In the genomic region with DNA sequence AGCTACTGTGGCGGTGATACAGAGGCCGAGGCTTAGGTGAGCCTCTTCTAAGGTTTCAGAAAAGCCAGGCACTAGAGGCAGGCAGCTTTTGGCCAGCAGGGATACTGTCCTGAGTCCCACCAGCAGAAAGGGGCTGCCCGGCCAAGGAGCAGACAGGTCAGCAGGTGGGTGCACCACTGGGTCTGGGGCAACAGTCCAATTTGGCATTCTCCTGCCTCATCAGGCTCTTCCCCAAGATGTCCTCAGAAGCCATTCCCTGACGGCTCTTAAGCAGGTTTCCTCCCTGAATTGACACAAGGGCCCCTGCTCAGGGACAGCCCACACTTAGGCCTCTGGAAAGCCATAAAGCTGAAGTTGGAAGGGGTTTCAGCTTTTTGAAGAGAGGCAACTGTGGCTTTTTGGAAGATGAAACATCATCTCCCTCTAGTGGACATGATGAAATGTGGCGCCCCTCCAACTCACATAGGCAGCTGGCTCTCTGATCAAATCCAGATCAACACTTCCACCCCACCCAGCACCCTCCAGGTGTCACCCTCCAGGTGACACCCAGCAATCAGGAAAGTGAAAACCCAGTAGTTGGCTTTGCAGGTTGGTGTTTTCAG, we compare ENCODE assay signal across 9 mouse cellular contexts. TPM values are rescaled to one million over a fixed set of nuclear protein-coding genes. Genes with fewer than 3 reads are reported as not detected.
DNase-seq lines count a peak whose midpoint lies in the region; ATAC-seq and TF ChIP-seq lines count a peak whose summit lies in the region.
"Had no signal": no experiment of that assay in that cellular context is flagged by ENCODE, and none has a peak within 500 bp of the region (broad histone marks: within the 10 kb centered on the region; RNA-seq: fewer than 3 reads in every experiment).

No protein-coding gene starts in this region.

- DNase-seq in adrenal gland, postnatal 36 days: peak; percentile 61 to 73
- peak; percentile 51 for DNase-seq in forelimb bud, embryonic 11.5 days (ENCODE audit: low read depth, low spot score)
- DNase-seq in left cerebral cortex, adult 18-20 months (ENCODE audit: low spot score in 2 of 2): peak; percentile 72 to 73

- no peak overlapping the region for H3K27ac ChIP-seq in midbrain, embryonic 16.5 days (ENCODE audit: low read length)
- H3K27ac ChIP-seq in midbrain, embryonic 13.5 days: no peak overlapping the region
- H3K27ac ChIP-seq in olfactory bulb, adult 2 months (ENCODE audit: insufficient read depth, low read depth, low read length): 0 out of 2 replicates have a peak overlapping the region, but pooled peaks have one; percentile 17
- H3K27ac ChIP-seq: hindbrain, embryonic 15.5 days had no signal

- H3K9ac ChIP-seq in midbrain, embryonic 16.5 days (ENCODE audit: low read depth, low read length): no peak overlapping the region
- H3K9ac ChIP-seq in midbrain, embryonic 13.5 days (replicated peaks): no peak overlapping the region
- H3K9ac ChIP-seq: hindbrain, embryonic 15.5 days had no signal

- H3K9me3 ChIP-seq in midbrain, embryonic 16.5 days (replicated peaks; ENCODE audit: control insufficient read depth, low read length, poor library complexity, severe bottlenecking): no peaks in the 10 kb centered on the region
- no peaks in the 10 kb centered on the region for H3K9me3 ChIP-seq in midbrain, embryonic 13.5 days
- H3K9me3 ChIP-seq: hindbrain, embryonic 15.5 days had no signal

- peaks cover under 1% of the 10 kb centered on the region; the same call in 1 of the 2 replicates for H3K36me3 ChIP-seq in midbrain, embryonic 16.5 days (ENCODE audit: control insufficient read depth, insufficient read depth, low read length)
- no peaks in the 10 kb centered on the region for H3K36me3 ChIP-seq in midbrain, embryonic 13.5 days
- H3K36me3 ChIP-seq: hindbrain, embryonic 15.5 days had no signal

- no peak for TF ChIP-seq CTCF in olfactory bulb, adult 2 months (IDR thresholded peaks at IDR 0.05; ENCODE audit: insufficient read depth, low read depth, low read length)

- no peak overlapping the region for H3K4me2 ChIP-seq in midbrain, embryonic 16.5 days (ENCODE audit: low read length)
- H3K4me2 ChIP-seq in midbrain, embryonic 13.5 days (replicated peaks): no peak overlapping the region
- H3K4me2 ChIP-seq: hindbrain, embryonic 15.5 days had no signal

- 0 out of 2 replicates have a peak, but pooled peaks have one; percentile 21 for ATAC-seq in midbrain, embryonic 16.5 days
- no peak for ATAC-seq in midbrain, embryonic 13.5 days
- peak; percentile 23 to 48; a peak in 1 of 4 replicates for ATAC-seq in hematopoietic stem cell, adult 5-6 weeks (replicated peaks in 1 of 2; ENCODE audit: insufficient read depth in 1 of 2, low FRiP score in 2 of 2, low TSS enrichment in 1 of 2, low read depth in 1 of 2, poor library complexity in 2 of 2, severe bottlenecking in 2 of 2)
- no peak for ATAC-seq in granulocyte monocyte progenitor cell, adult 5-6 weeks (replicated peaks; ENCODE audit: poor library complexity, severe bottlenecking)

- 65% methylated on average over 5 of the region's 5 CpGs for WGBS in midbrain, embryonic 16.5 days
- WGBS in midbrain, embryonic 13.5 days: 63% methylated on average over 5 of the region's 5 CpGs
- 59% methylated on average over 5 of the region's 5 CpGs for WGBS in olfactory bulb, adult 2 months

- TF ChIP-seq POLR2A in olfactory bulb, adult 2 months (IDR thresholded peaks at IDR 0.05; ENCODE audit: insufficient read depth, low read depth, low read length): no peak

- H3K27me3 ChIP-seq in midbrain, embryonic 16.5 days (ENCODE audit: control insufficient read depth, insufficient read depth, low read depth, low read length): no peaks in the 10 kb centered on the region
- no peaks in the 10 kb centered on the region for H3K27me3 ChIP-seq in midbrain, embryonic 13.5 days
- H3K27me3 ChIP-seq: hindbrain, embryonic 15.5 days had no signal

- H3K4me3 ChIP-seq in midbrain, embryonic 16.5 days (ENCODE audit: low read depth, low read length): no peak overlapping the region
- H3K4me3 ChIP-seq in midbrain, embryonic 13.5 days (replicated peaks): no peak overlapping the region
- no peak overlapping the region for H3K4me3 ChIP-seq in olfactory bulb, adult 2 months (ENCODE audit: insufficient read depth, low read depth, low read length)
- H3K4me3 ChIP-seq: hindbrain, embryonic 15.5 days had no signal

- no peaks in the 10 kb centered on the region for H3K4me1 ChIP-seq in midbrain, embryonic 16.5 days (ENCODE audit: control insufficient read depth, insufficient read depth, low read length)
- no peaks in the 10 kb centered on the region for H3K4me1 ChIP-seq in midbrain, embryonic 13.5 days (replicated peaks)
- H3K4me1 ChIP-seq in olfactory bulb, adult 2 months (ENCODE audit: control insufficient read depth, insufficient read depth, low read length): peaks cover 25% of the 10 kb centered on the region
- H3K4me1 ChIP-seq: hindbrain, embryonic 15.5 days had no signal

RNA-seq across cellular contexts. Expression of a gene that starts 37.8 kb away (rescaled TPM):
- 2.0 and 2.3 TPM in 2 replicates for polyA plus RNA-seq in midbrain, embryonic 16.5 days (2015; fragmentation: Nextera tagmentation; extraction: Ambion mirVana)
- 0.75 and 0.82 TPM in 2 replicates for polyA plus RNA-seq in midbrain, embryonic 13.5 days (2015; fragmentation: Nextera tagmentation; extraction: Ambion mirVana)
- total RNA-seq in adrenal gland, postnatal 36 days (2021): 10 to 100 TPM; 43.0 to 57.4 TPM
- total RNA-seq in hematopoietic stem cell, adult 5-6 weeks (2017): 4.5 and 7.0 TPM in 2 replicates
- total RNA-seq in left cerebral cortex, adult 18-20 months (2021): 10 to 100 TPM; 75.1 to 77.0 TPM
- polyA plus RNA-seq in olfactory bulb, adult 2 months (2012; ENCODE audit: insufficient read depth, insufficient read length, low replicate concordance, missing spikeins): not detected in 2 replicates
- total RNA-seq in granulocyte monocyte progenitor cell, adult 5-6 weeks (2014; fragmentation: Nextera tagmentation): 1.4 TPM in 2 replicates
- total RNA-seq in granulocyte monocyte progenitor cell, adult 5-6 weeks (2017): 0.65 and 3.6 TPM in 2 replicates

Comparison
In these comparisons a context has a peak if more than half of its experiments do, and no peak if none do; other contexts are left out.
1. ATAC-seq: peak in midbrain, embryonic 16.5 days (single experiment) and hematopoietic stem cell, adult 5-6 weeks (2 of 2); none in midbrain, embryonic 13.5 days (single experiment) and granulocyte monocyte progenitor cell, adult 5-6 weeks (single experiment).
2. Peak in every context shown above with its lines, with median percentiles within 50 percentile points of each other: DNase-seq.